Mouse (Mus musculus): ENCODE measurements around the gene Ghrl. TPM values are rescaled to one million over a fixed set of nuclear protein-coding genes. Genes with fewer than 3 reads are reported as not detected.

Gene Ghrl
- polyA plus RNA-seq, 1 experiment from 2014 or later, result 0.61 TPM

DNA sequence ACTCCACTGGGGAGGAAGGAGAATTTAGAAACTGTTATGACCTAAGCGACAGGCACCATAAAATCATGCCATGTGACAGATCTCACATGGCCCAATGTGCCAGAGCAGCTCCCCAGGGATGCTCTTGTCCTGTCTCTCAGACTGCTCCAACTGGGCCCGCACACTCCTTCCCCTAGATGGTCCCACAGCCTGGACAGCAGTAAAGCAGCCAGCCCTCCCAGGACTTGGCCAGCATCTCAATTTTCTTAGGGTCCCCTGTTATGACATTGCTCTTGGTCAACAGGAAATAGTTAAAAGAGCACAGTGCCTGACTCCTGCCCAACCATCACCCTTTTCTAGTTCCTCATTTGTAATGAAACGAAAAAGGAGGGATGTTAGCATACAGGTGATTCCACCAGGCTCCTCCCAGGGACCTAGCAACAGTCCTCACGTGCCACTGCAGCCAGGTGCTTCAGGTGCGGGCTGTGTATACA is 27.0 kb downstream of the Ghrl start:
- Histone ChIP-seq H3K4me2 (ENCODE audit: low read depth, low read length) (no peak overlapping the region), H3K27me3 (replicated peaks; ENCODE audit: control insufficient read depth, insufficient read depth, low read length) (no peaks in the 10 kb centered on the region), H3K4me3 (ENCODE audit: low read depth, low read length) (no peak overlapping the region), H3K4me1 (ENCODE audit: control insufficient read depth, insufficient read depth, low read length) (peaks cover 19% of the 10 kb centered on the region), H3K27ac (replicated peaks; ENCODE audit: low read depth, low read length) (no peak overlapping the region), H3K36me3 (ENCODE audit: control insufficient read depth, insufficient read depth, low read length) (no peaks in the 10 kb centered on the region), H3K9me3 (ENCODE audit: control insufficient read depth, low read length) (no peaks in the 10 kb centered on the region), H3K9ac (ENCODE audit: low read depth, low read length) (no peak overlapping the region)
- DNase-seq (ENCODE audit: low spot score) (no peak), ATAC-seq (ENCODE audit: low read depth) (no peak)
- 81% methylated on average over 5 of the region's 5 CpGs for WGBS

DNA sequence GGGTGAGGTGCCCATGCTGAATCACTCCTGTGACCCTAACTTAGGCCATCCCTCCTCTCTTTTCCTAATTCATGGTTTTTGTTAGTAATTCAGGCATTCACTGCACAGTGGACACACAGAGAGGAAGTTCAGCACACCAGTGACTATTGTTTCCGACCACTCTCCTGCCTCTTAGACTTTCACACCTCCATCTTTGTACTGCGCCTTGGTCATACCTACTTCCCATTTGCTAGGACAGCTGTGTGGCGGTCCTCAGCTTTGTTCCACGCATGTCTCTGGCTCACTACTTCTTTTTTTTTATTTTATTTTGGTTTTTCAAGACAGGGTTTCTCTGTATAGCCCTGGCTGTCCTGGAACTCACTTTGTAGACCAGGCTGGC is 28.6 kb downstream of the Ghrl start:
- Histone ChIP-seq H3K4me1 (ENCODE audit: control insufficient read depth, insufficient read depth, low read length) (peaks cover 16% of the 10 kb centered on the region), H3K9ac (ENCODE audit: low read depth, low read length) (peak overlapping the region; percentile 30; the same call in 1 of the 2 replicates), H3K36me3 (ENCODE audit: control insufficient read depth, insufficient read depth, low read length) (no peaks in the 10 kb centered on the region), H3K27ac (replicated peaks; ENCODE audit: low read depth, low read length) (peak overlapping the region; percentile 70), H3K4me2 (ENCODE audit: low read depth, low read length) (peak overlapping the region; percentile 44), H3K4me3 (ENCODE audit: low read depth, low read length) (0 out of 2 replicates have a peak overlapping the region, but pooled peaks have one; percentile 6), H3K27me3 (replicated peaks; ENCODE audit: control insufficient read depth, insufficient read depth, low read length) (no peaks in the 10 kb centered on the region), H3K9me3 (ENCODE audit: control insufficient read depth, low read length) (no peaks in the 10 kb centered on the region)
- DNase-seq (ENCODE audit: low spot score), result no peak
- WGBS, result 71% methylated on average over 4 of the region's 4 CpGs
- no peak for ATAC-seq (ENCODE audit: low read depth)

DNA sequence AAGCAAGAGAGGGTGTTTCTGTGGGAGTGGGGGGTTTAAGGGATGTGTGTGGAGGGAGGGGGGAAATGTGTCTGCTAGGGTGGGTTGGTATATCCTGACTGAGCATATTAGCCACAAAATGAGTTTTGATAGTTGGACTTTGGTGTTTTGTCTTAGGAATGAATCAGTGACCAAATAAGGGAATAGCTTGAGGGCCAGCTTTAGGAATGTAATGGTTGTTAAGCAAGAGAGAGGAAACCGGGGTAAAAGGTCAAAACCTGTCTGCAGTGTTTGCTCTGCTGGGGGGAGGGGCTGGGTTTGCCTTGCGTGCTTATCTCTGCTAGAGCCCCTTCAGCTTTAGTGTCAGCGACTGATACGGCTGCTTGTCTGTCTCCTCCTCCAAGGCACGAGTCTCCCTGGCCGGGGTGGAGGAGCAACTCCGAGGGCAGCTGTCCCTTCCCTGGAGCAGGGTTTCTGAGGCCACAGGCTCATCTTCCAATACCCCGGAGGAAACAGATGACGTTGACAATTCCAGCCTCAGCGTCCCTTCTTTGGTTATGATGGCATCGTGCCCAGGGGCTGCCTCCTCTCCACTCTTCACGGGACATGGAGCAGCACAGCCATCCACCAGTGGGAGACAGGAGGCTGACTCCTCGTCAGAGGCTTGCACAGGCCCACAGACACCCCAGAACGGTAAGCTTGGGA is 29.1 kb downstream of the Ghrl start:
- peak overlapping the region; percentile 30; the same call in 1 of the 2 replicates for H3K9ac ChIP-seq (ENCODE audit: low read depth, low read length)
- H3K9me3 ChIP-seq (ENCODE audit: control insufficient read depth, low read length), result no peaks in the 10 kb centered on the region
- no peaks in the 10 kb centered on the region for H3K27me3 ChIP-seq (replicated peaks; ENCODE audit: control insufficient read depth, insufficient read depth, low read length)
- DNase-seq (ENCODE audit: low spot score), result peak; percentile 79
- H3K4me2 ChIP-seq (ENCODE audit: low read depth, low read length), result peak overlapping the region; percentile 44
- 0 out of 2 replicates have a peak overlapping the region, but pooled peaks have one; percentile 6 for H3K4me3 ChIP-seq (ENCODE audit: low read depth, low read length)
- WGBS, result 2% methylated on average over 14 of the region's 14 CpGs
- H3K4me1 ChIP-seq (ENCODE audit: control insufficient read depth, insufficient read depth, low read length), result peaks cover 12% of the 10 kb centered on the region
- ATAC-seq (ENCODE audit: low read depth), result 0 out of 2 replicates have a peak, but pooled peaks have one; percentile 45
- no peaks in the 10 kb centered on the region for H3K36me3 ChIP-seq (ENCODE audit: control insufficient read depth, insufficient read depth, low read length)
- H3K27ac ChIP-seq (replicated peaks; ENCODE audit: low read depth, low read length), result peak overlapping the region; percentile 70

DNA sequence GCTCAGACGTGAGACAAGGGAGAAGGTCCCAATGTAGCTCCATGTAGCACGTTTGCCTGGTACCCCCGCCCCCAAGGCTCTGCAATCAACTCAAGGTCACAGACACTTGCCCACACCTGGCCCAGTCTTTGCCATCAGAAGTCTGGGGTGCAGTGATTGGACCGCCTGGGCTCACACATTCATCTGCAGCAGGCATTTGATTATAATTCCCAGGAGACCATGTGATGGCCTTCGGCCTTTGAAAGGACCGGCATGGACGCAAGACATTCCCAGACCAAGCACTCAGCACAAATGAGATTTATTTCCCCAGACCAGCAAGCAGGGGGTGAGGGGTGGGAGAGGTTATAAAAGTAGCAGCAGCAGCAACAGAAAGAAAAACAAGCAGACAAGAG is 29.7 kb downstream of the Ghrl start:
- peak overlapping the region; percentile 55 for H3K27ac ChIP-seq (replicated peaks; ENCODE audit: low read depth, low read length)
- H3K4me2 ChIP-seq (ENCODE audit: low read depth, low read length), result peak overlapping the region; percentile 44; the same call in 1 of the 2 replicates
- ATAC-seq (ENCODE audit: low read depth), result peak; percentile 35

DNA sequence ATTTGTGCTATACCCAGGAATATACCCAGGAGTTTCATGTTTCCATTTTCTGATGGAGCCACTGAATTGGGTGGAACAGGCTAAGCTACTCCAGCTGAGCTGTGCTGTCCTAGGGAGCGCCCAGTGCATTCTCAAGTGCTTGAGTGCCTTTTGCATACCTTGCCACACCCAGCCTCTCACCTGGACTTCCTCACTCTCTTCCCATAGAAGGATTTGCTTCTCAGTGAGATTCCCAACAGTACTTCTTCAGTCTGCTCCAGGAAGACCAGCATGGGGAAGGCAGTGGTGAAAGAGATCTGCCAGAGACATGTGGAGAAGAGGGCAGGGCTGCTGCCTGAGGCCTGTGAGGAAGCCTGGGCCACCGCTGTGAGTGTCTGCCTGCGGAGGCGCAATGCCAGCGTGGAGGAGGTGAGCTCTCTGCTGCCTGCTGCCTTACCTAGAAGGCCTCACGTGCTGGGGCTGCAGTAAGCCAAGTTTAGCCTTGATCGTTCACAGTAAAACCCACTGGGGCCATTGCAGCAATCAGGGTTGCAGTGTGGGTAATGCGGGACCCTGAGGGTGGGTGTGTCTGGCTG is 33.0 kb downstream of the Ghrl start:
- DNase-seq (ENCODE audit: low spot score), result peak; percentile 22
- peaks cover 12% of the 10 kb centered on the region for H3K4me1 ChIP-seq (ENCODE audit: control insufficient read depth, insufficient read depth, low read length)
- H3K27me3 ChIP-seq (replicated peaks; ENCODE audit: control insufficient read depth, insufficient read depth, low read length), result no peaks in the 10 kb centered on the region
- WGBS, result 36% methylated on average over 8 of the region's 8 CpGs
- no peaks in the 10 kb centered on the region for H3K36me3 ChIP-seq (ENCODE audit: control insufficient read depth, insufficient read depth, low read length)
- no peak overlapping the region for H3K9ac ChIP-seq (ENCODE audit: low read depth, low read length)
- H3K27ac ChIP-seq (replicated peaks; ENCODE audit: low read depth, low read length), result no peak overlapping the region
- H3K4me3 ChIP-seq (ENCODE audit: low read depth, low read length), result no peak overlapping the region
- H3K9me3 ChIP-seq (ENCODE audit: control insufficient read depth, low read length), result no peaks in the 10 kb centered on the region
- H3K4me2 ChIP-seq (ENCODE audit: low read depth, low read length), result no peak overlapping the region
- no peak for ATAC-seq (ENCODE audit: low read depth)

More for the DNA sequence above, 29.7 kb downstream of the Ghrl start:
- Histone ChIP-seq H3K27me3 (replicated peaks; ENCODE audit: control insufficient read depth, insufficient read depth, low read length) (no peaks in the 10 kb centered on the region), H3K9ac (ENCODE audit: low read depth, low read length) (0 out of 2 replicates have a peak overlapping the region, but pooled peaks have one; percentile 34), H3K4me3 (ENCODE audit: low read depth, low read length) (no peak overlapping the region), H3K9me3 (ENCODE audit: control insufficient read depth, low read length) (no peaks in the 10 kb centered on the region), H3K4me1 (ENCODE audit: control insufficient read depth, insufficient read depth, low read length) (peaks cover 12% of the 10 kb centered on the region), H3K36me3 (ENCODE audit: control insufficient read depth, insufficient read depth, low read length) (no peaks in the 10 kb centered on the region)
- DNase-seq (ENCODE audit: low spot score), result no peak
- WGBS, result 11% methylated on average over 7 of the region's 7 CpGs

DNA sequence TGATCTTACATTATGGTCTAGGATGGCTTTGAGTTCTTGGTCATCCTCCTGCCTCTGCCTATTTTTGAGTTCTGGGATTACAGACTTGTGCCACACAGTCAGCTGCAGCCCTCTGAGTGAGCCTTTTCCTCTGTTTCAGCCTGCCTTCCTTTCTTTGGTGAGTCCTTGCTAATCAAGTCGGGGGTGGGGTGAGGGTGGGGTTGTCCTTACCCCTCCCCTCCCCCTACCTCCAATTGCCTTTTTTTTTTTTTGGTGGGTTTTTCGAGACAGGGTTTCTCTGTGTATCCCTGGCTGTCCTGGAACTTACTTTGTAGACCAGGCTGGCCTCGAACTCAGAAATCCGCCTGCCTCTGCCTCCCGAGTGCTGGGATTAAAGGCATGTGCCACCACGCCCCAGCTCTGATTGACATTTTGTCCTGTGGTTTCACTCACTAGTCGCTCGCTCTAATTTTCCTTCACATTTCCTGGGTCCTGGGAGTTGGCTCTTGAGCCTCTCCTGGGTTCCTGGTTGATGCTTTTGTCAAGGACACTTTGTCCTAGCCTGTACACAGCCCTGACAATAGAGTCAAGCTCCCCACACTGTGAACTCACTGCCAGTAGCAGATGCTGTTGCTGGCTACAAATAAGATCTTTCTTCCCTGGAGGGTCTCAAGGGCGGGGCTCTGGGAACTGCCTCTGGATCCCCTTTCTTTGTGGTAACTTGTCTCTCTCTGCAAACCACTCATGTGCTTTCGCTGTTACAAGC is 36.4 kb downstream of the Ghrl start:
- Histone ChIP-seq H3K9ac (ENCODE audit: low read depth, low read length) (no peak overlapping the region), H3K4me3 (ENCODE audit: low read depth, low read length) (no peak overlapping the region), H3K27me3 (replicated peaks; ENCODE audit: control insufficient read depth, insufficient read depth, low read length) (no peaks in the 10 kb centered on the region), H3K9me3 (ENCODE audit: control insufficient read depth, low read length) (no peaks in the 10 kb centered on the region), H3K4me1 (ENCODE audit: control insufficient read depth, insufficient read depth, low read length) (no peaks in the 10 kb centered on the region), H3K27ac (replicated peaks; ENCODE audit: low read depth, low read length) (no peak overlapping the region), H3K36me3 (ENCODE audit: control insufficient read depth, insufficient read depth, low read length) (no peaks in the 10 kb centered on the region), H3K4me2 (ENCODE audit: low read depth, low read length) (no peak overlapping the region)
- DNase-seq (ENCODE audit: low spot score) (no peak), ATAC-seq (ENCODE audit: low read depth) (no peak)
- WGBS, result 86% methylated on average over 10 of the region's 10 CpGs

DNA sequence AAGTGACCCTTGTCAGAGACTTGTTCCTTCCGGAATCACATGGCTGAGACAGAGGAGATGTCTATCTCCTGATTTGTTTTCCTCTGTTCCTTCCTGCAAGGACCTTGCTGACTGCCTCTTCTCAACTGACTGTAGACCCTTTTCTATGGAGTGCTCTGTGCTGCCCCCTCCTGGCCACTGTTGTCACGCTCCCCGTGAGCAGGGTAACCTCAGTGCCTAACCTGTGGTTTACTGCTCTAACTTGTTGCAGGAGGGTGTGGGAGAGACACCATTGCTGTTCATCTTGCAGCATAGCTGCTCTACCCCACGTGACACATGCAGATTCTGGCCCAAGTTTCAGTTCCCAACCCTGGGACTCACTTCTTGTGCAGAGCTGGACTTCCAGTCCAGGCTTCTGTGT is 38.4 kb downstream of the Ghrl start:
- 29% methylated on average over 4 of the region's 4 CpGs for WGBS
- peak; percentile 61 for DNase-seq (ENCODE audit: low spot score)
- Histone ChIP-seq H3K27ac (replicated peaks; ENCODE audit: low read depth, low read length) (no peak overlapping the region), H3K4me3 (ENCODE audit: low read depth, low read length) (no peak overlapping the region), H3K36me3 (ENCODE audit: control insufficient read depth, insufficient read depth, low read length) (no peaks in the 10 kb centered on the region), H3K9me3 (ENCODE audit: control insufficient read depth, low read length) (no peaks in the 10 kb centered on the region), H3K4me2 (ENCODE audit: low read depth, low read length) (no peak overlapping the region), H3K4me1 (ENCODE audit: control insufficient read depth, insufficient read depth, low read length) (no peaks in the 10 kb centered on the region), H3K27me3 (replicated peaks; ENCODE audit: control insufficient read depth, insufficient read depth, low read length) (no peaks in the 10 kb centered on the region), H3K9ac (ENCODE audit: low read depth, low read length) (no peak overlapping the region)
- ATAC-seq (ENCODE audit: low read depth), result 0 out of 2 replicates have a peak, but pooled peaks have one; percentile 53

DNA sequence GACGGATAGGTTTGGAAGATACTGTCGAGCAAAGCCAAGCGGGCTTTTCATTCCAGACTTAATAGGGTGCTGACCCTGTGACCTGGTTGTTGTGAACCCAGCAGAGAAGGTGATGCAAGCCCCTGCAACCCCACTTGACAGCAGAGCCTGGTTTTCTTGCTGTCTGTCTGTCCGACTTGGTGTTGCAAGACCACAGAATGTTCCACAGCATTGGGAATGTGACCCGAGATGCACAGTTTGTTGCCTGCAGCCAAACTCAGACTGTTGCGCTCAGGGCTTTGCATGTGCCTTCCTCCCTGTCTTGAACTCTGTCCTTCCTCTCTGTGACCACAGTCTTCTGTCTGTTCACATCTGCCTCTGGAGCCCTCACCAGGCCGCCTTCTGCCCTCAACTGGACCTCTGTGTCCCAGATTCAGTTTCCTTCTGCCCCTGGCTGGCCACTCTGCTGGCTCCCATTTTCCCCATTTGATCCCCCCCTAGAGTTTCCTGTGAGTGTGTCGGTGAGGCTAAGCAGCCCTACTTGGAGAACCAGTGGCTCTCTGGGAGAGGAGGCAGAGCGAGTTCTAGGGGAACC is 39.6 kb downstream of the Ghrl start:
- H3K27me3 ChIP-seq (replicated peaks; ENCODE audit: control insufficient read depth, insufficient read depth, low read length), result no peaks in the 10 kb centered on the region

More for the DNA sequence above, 39.6 kb downstream of the Ghrl start:
- H3K4me1 ChIP-seq (ENCODE audit: control insufficient read depth, insufficient read depth, low read length), result no peaks in the 10 kb centered on the region
- 69% methylated on average over 9 of the region's 9 CpGs for WGBS
- H3K9ac ChIP-seq (ENCODE audit: low read depth, low read length), result no peak overlapping the region
- DNase-seq (ENCODE audit: low spot score), result no peak
- H3K36me3 ChIP-seq (ENCODE audit: control insufficient read depth, insufficient read depth, low read length), result no peaks in the 10 kb centered on the region
- H3K27ac ChIP-seq (replicated peaks; ENCODE audit: low read depth, low read length), result no peak overlapping the region
- no peak overlapping the region for H3K4me2 ChIP-seq (ENCODE audit: low read depth, low read length)
- no peak overlapping the region for H3K4me3 ChIP-seq (ENCODE audit: low read depth, low read length)
- H3K9me3 ChIP-seq (ENCODE audit: control insufficient read depth, low read length), result no peaks in the 10 kb centered on the region
- no peak for ATAC-seq (ENCODE audit: low read depth)
